Mouse (Mus musculus) ES-E14 (cell line): ENCODE results near the gene Cers6.

ENCODE experiments used
- HCFC1 ChIP-seq: IDR thresholded peaks from 2 replicates; pipeline ENCODE4 v1.6.1; 2012; ENCODE audit warnings: low read length, inconsistent platforms, borderline replicate concordance; ENCODE audit not compliant: insufficient read depth
- MAFK ChIP-seq: IDR thresholded peaks from 2 replicates; pipeline ENCODE4 v1.6.1; 2014; ENCODE audit warnings: mild to moderate bottlenecking, low read depth, low read length, inconsistent platforms; ENCODE audit not compliant: insufficient read depth

- TF ChIP-seq HCFC1 (no peak), MAFK (no peak)
These were observed 210.4 kb downstream of the Cers6 start for GRCm38 (mm10) chr2:69071440-69072235.
